Mouse (Mus musculus): Measurements from ENCODE around the gene Plpp2. TPM values are rescaled to one million over a fixed set of nuclear protein-coding genes. Genes with fewer than 3 reads are reported as not detected.

Plpp2 gene
- 1 to 10 TPM; 2.4 to 5.8 (median 2.9) TPM for polyA plus RNA-seq (2017; shearing (Covaris generic))

GRCm38 (mm10) chr10:79533126-79533911 lies at the start of gene Plpp2:
Plpp2 (minus strand) TSS chr10:79533796.
- ATAC-seq: peak; percentile 68

GRCm38 (mm10) chr10:79581501-79581900 lies 47.9 kb upstream of the Plpp2 start:
- ATAC-seq: no peak

GRCm38 (mm10) chr10:79580811-79581210 lies 47.2 kb upstream of the Plpp2 start:
- no peak for ATAC-seq

- ATAC-seq: no peak
These were observed 46.8 kb upstream of the Plpp2 start for GRCm38 (mm10) chr10:79580356-79580755.

- no peak for ATAC-seq
These were observed 46.2 kb upstream of the Plpp2 start for GRCm38 (mm10) chr10:79579781-79580180.

- ATAC-seq: no peak
These were observed 45.3 kb upstream of the Plpp2 start for GRCm38 (mm10) chr10:79578891-79579290.

GRCm38 (mm10) chr10:79578276-79578675 lies 44.7 kb upstream of the Plpp2 start:
- no peak for ATAC-seq

GRCm38 (mm10) chr10:79577376-79577775 lies 43.8 kb upstream of the Plpp2 start:
- ATAC-seq: no peak

- ATAC-seq: no peak
These were observed 42.2 kb upstream of the Plpp2 start for GRCm38 (mm10) chr10:79575754-79576153.

GRCm38 (mm10) chr10:79574796-79575195 lies 41.2 kb upstream of the Plpp2 start:
- ATAC-seq: no peak

GRCm38 (mm10) chr10:79574350-79574749 lies 40.8 kb upstream of the Plpp2 start:
- ATAC-seq: no peak

GRCm38 (mm10) chr10:79573611-79574010 lies 40.0 kb upstream of the Plpp2 start:
- no peak for ATAC-seq

- ATAC-seq: no peak
These were observed 37.7 kb upstream of the Plpp2 start for GRCm38 (mm10) chr10:79571314-79571713.

- no peak for ATAC-seq
These were observed 36.3 kb upstream of the Plpp2 start for GRCm38 (mm10) chr10:79569921-79570320.

GRCm38 (mm10) chr10:79559716-79560115 lies 26.1 kb upstream of the Plpp2 start:
- no peak for ATAC-seq

GRCm38 (mm10) chr10:79557496-79557895 lies 23.9 kb upstream of the Plpp2 start:
- no peak for ATAC-seq

GRCm38 (mm10) chr10:79556951-79557350 lies 23.4 kb upstream of the Plpp2 start:
- no peak for ATAC-seq

GRCm38 (mm10) chr10:79555238-79555724 lies 21.7 kb upstream of the Plpp2 start:
- ATAC-seq: peak; percentile 8

- ATAC-seq: peak; percentile 90
These were observed 21.0 kb upstream of the Plpp2 start, which contains the start of gene Mier2 for GRCm38 (mm10) chr10:79554330-79555237. Mier2 (minus strand) TSS chr10:79555199.

- ATAC-seq: no peak
These were observed 20.1 kb upstream of the Plpp2 start for GRCm38 (mm10) chr10:79553691-79554090.

- ATAC-seq: no peak
These were observed 19.6 kb upstream of the Plpp2 start for GRCm38 (mm10) chr10:79553176-79553575.

- ATAC-seq: no peak
These were observed 18.9 kb upstream of the Plpp2 start for GRCm38 (mm10) chr10:79552531-79552930.

GRCm38 (mm10) chr10:79550366-79550765 lies 16.8 kb upstream of the Plpp2 start:
- no peak for ATAC-seq
